Mouse (Mus musculus) frontal cortex, postnatal 25 days (tissue): ENCODE data around the gene Zfp385c.

Experiments
- DNase-seq, 2 experiments: peaks; one replicate each; pipeline ENCODE4 v3.0.0; 2022; ENCODE audit warnings: low spot score in 2 of 2

Gene Zfp385c

DNA sequence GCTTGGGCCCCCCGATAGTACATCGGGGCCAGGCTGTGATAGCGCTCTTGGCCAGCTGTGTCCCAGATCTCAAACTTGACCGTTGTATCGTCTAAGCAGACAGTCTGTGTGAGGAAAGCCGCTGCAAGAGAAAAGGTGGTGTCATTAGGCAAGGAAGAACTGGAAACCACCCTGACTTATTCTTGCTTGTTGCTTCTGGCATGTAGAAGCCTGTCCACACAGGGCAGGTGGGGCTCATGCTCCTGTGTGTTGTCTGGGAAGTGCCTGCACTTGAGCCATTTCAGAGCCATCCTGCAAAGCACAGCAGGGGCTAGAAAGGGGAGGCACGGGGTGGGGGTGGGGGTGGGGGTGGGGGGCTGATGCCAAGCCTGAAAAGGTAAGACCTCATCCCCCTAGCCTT is 26.2 kb upstream of the Zfp385c start:
- DNase-seq, result no peak

DNA sequence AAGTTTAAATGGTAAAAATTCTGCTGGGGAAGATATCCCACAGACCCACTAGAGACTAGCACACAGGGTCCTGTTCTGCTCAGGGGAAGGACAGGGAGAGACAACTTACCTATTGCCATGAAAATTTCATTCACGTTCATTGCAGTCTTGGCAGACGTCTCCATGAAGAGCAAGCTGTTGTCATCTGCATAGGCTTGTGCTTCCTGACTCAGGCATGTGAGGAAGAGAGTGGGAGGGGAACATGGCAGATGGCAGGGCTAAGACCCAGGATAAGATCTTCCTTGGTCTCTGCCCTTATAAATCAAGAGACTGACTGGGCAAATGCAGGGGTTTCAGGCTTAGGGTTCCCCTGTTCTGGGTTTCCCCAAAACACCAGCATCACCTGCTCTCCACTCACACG is 24.4 kb upstream of the Zfp385c start:
- no peak for DNase-seq

DNA sequence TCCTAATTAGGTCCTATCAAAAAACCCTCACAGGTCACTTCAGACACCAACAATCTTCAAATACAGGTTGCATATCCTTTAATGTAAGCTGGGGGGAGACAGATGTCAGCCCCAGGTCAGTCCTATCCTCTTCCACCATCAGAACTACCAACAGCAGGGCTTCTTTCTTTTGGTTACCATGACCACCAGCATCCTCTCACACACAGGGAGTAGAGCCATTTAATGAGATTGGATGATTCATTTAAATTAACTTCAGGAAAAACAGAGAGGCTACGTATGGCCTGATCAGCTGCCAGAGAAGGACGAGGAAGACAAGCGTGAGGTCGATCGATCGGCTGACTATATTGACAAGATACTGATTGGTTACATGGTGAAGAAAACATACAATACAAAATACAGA is 22.7 kb upstream of the Zfp385c start:
- no peak for DNase-seq

GRCm38 (mm10) chr11:100714534-100714915 is 22.3 kb upstream of the Zfp385c start:
- DNase-seq, result peak; percentile 75 to 76

GRCm38 (mm10) chr11:100713735-100714533 is 21.7 kb upstream of the Zfp385c start, which contains the start of gene Hspb9:
Hspb9 (plus strand) TSS chr11:100713850.
- DNase-seq, result no peak

DNA sequence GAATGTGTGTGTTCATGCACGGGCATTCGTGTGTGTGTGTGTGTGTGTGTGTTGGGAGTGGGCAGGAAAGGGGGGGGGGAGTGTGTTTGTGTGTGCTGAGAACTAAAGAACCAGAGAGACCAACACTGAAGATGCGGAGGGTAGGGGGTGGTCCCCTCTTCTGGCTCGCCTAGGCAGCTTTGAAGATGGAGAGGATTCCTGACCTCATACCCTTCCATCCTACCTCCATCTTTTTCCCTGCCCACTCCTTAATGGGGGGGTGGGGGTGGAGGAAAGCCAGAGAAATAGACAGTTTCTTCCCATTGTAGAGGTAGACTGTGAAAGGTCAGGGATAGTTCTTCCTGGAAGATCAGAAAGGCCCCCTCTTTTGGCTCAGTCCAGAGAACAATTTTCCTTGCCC is 20.9 kb upstream of the Zfp385c start:
- DNase-seq, result no peak

GRCm38 (mm10) chr11:100711783-100712615 is 19.7 kb upstream of the Zfp385c start, which contains the start of gene Kat2a:
Kat2a (minus strand) TSS chr11:100712465.
- peak; percentile 59 to 70 for DNase-seq

GRCm38 (mm10) chr11:100710977-100711376 is 18.7 kb upstream of the Zfp385c start:
- no peak for DNase-seq

- DNase-seq, result no peak
Observed at GRCm38 (mm10) chr11:100710528-100710927, 18.3 kb upstream of the Zfp385c start.

- DNase-seq, result no peak
Observed at GRCm38 (mm10) chr11:100709201-100709810, 17.1 kb upstream of the Zfp385c start.

- DNase-seq, result no peak
Observed at GRCm38 (mm10) chr11:100705095-100705747, 13.0 kb upstream of the Zfp385c start.

GRCm38 (mm10) chr11:100703851-100704531 is 11.7 kb upstream of the Zfp385c start, which contains the start of gene Dhx58:
Dhx58 (minus strand) TSS chr11:100704271.
- no peak for DNase-seq

GRCm38 (mm10) chr11:100703366-100703765 is 11.1 kb upstream of the Zfp385c start:
- DNase-seq, result no peak

DNA sequence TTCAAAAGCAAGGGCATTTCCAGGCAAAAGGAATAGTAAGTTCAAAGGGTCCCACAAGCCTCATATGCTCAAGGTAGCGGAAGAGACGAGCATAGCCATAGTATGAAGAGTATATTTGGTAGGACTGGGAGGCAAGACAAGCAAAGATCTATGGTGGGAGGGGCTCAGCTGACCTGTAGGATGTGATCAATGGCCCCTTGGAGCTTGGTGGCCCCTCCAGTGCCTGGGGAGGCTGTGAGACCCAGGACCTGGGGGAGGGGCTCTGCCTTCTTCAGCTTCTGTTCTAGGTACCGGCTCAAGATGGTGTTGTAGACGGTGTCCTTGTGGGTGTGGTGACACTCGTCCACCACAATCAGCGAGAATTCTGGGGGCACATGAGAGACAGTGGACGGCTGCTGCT is 10.7 kb upstream of the Zfp385c start:
- DNase-seq, result no peak

DNA sequence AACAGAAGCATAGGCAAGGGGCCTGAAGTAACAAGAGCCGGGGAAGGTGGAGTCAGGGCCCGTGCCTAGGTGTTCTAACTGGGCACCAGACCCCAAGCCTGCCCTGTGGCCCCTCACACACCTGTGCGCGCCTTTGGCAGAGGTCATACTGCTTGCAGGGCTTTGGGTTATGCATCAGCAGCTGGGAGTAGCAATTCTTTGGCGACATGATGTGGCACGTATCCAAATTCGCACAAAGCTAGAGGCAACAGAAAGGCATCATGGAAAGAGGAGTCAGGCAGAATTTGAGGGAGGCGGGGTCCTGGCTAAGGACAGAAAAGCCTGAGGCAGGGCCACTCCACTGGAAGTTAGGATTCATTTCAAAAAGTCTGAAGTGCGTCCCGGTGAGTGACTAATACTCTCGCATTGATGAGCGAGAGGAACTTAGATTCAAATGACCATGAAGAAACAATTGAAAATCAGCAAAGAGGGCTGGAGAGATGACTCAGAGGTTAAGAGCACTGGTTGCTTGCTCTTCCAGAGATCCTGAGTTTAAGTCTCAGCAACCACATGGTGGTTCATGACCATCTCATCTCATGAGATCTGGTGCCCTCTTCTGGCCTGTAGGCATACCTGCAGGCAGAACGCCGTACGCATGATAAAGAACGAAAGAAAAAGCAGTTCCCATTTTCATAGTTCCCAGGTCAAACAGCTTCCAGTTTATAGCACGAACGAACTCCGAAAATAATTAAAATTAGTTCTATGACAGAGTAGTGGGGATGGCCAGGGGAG is 10.0 kb upstream of the Zfp385c start:
- DNase-seq, result peak in 1 of 2 experiments; percentile 47

DNA sequence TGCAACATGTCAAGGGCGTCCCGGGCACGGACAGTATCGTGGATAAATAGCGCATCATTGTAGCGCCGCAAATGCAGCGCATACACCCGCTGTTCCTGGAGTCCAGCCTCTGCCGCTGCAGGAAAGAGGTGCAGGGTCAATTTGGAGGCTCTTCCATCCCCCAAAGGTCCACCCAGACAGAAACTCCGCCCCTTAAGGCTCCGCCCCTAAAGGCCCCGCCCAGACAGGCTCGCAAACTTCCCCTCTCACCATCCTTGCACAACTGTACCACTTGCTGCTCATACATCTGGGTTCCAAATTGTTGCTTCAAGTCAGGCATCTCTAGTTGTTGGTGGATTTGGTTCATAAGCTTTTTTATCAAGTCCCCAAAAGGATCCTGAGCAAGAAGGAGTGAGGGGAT is 9.0 kb upstream of the Zfp385c start:
- DNase-seq, result no peak

DNA sequence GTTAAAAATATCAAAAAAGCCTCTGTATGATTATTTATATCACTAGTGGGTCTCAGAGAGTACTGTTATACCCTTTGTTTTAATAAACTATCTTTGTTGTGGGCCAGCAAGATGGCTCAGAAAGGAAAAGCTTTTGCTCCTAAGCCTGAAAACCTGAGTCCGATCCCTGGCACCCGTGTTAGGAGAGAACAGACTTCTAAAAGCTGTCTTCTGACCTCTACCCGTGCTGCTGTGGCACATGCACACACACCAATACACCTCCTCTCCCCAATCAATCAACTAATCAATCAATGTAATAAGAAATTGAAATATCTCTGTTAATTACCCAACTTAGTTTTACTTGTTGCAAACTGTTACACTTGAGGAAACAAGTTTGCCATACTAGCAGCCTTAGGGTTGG is 8.5 kb upstream of the Zfp385c start:
- DNase-seq, result no peak

- no peak for DNase-seq
Observed at GRCm38 (mm10) chr11:100697921-100698320, 5.7 kb upstream of the Zfp385c start.

- DNase-seq, result peak; percentile 74 to 76
Observed at GRCm38 (mm10) chr11:100694926-100695325, 2.7 kb upstream of the Zfp385c start.

GRCm38 (mm10) chr11:100693154-100693553 is 899 bp upstream of the Zfp385c start:
- DNase-seq, result no peak
